ENCODE assay signal across 8 mouse cellular contexts in the genomic region with DNA sequence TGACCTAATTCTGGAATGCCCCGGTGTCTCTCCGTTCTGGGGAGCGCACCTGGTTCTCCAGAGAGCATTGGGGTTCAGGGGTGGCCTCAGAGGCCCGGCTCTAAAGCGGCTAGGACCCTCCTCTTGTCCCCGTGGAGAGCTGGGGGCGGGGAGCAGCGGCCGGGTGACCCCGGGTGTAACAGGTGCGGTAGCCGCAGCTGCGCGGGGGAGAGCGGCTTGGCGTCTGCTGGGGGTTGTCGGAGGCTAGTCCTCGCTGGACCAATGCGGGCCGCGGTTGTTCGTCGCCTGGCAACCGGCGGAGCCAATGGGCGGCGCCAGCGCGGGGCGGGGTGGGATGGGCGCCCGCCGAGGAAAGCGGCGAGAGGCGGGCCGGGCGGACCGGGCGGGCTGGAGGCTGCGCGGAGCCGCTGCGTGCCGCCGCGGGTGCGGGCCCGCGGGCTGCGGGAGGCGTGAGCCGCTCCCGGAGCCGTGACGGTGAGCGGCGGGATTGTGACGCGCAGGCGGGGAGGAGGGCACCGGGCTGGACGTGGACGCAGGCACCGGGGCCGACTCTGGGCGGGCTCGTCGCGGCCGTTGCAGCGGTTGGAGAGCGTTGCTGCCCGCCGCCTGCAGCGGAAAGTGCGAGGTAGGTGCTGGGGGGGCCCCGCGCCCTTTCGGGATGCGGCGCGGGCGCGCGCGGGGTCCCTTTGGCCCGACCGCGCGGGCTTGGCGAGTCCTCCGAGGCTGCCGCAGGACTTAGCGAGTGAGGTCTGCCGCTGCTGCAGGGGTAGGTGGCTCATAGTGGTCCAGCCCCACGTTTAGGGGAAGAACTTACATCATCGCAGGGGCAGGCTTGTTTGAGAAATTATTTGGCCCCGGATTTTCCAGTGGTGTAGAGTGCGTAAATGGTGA. TPM values are rescaled to one million over a fixed set of nuclear protein-coding genes. Genes with fewer than 3 reads are reported as not detected.
DNase-seq lines count a peak whose midpoint lies in the region; ATAC-seq lines count a peak whose summit lies in the region.

Gene Ssx2ip, plus strand, starts transcription at position 332 of the 891 bp plus-strand sequence.

- peak; percentile 97 for ATAC-seq in embryonic facial prominence, embryonic 11.5 days (replicated peaks; ENCODE audit: insufficient number of reproducible peaks, low FRiP score, low TSS enrichment, low read depth)
- peak; percentile 99 for ATAC-seq in midbrain, embryonic 12.5 days (ENCODE audit: low FRiP score, low read depth)

- peak; percentile 89 for DNase-seq in 3134 (ENCODE audit: extremely low read depth, insufficient read length, low spot score)
- peak; percentile 100 for DNase-seq in adrenal gland, postnatal 25 days
- peak; percentile 96 for DNase-seq in embryonic facial prominence, embryonic 11.5 days (ENCODE audit: low spot score)
- peak; percentile 100 for DNase-seq in heart, adult 11 months
- peak; percentile 96 for DNase-seq in kidney, adult 11 months
- peak; percentile 100 for DNase-seq in limb, embryonic 10.5 days (ENCODE audit: low spot score)
- DNase-seq in skeletal muscle tissue, adult 2 months (ENCODE audit: low read depth, low spot score): peak; percentile 96

- no peaks in the 10 kb centered on the region for H3K9me3 ChIP-seq in embryonic facial prominence, embryonic 11.5 days (replicated peaks; ENCODE audit: control insufficient read depth, low read length)
- no peaks in the 10 kb centered on the region for H3K9me3 ChIP-seq in limb, embryonic 10.5 days (replicated peaks)
- no peaks in the 10 kb centered on the region for H3K9me3 ChIP-seq in midbrain, embryonic 12.5 days

- no peaks in the 10 kb centered on the region for H3K36me3 ChIP-seq in embryonic facial prominence, embryonic 11.5 days (replicated peaks; ENCODE audit: control insufficient read depth, insufficient read depth, low read depth, low read length)
- no peaks in the 10 kb centered on the region for H3K36me3 ChIP-seq in limb, embryonic 10.5 days
- 0 out of 2 replicates have a peak, but pooled peaks cover 4% of the 10 kb centered on the region for H3K36me3 ChIP-seq in midbrain, embryonic 12.5 days

- no peaks in the 10 kb centered on the region; the same call in 1 of the 2 replicates for H3K4me1 ChIP-seq in embryonic facial prominence, embryonic 11.5 days (ENCODE audit: control insufficient read depth, insufficient read depth, low read length)
- peaks cover 32% of the 10 kb centered on the region for H3K4me1 ChIP-seq in limb, embryonic 10.5 days
- peaks cover 29% of the 10 kb centered on the region for H3K4me1 ChIP-seq in midbrain, embryonic 12.5 days

- H3K9ac ChIP-seq in embryonic facial prominence, embryonic 11.5 days (replicated peaks; ENCODE audit: low read length): peak within 1 kb of the TSS; percentile 85
- H3K9ac ChIP-seq in midbrain, embryonic 12.5 days (replicated peaks): peak within 1 kb of the TSS; percentile 91

- peak within 1 kb of the TSS; percentile 64 for H3K27ac ChIP-seq in embryonic facial prominence, embryonic 11.5 days (replicated peaks; ENCODE audit: low read depth, low read length)
- H3K27ac ChIP-seq in limb, embryonic 10.5 days: peak within 1 kb of the TSS; percentile 94
- peak within 1 kb of the TSS; percentile 86 for H3K27ac ChIP-seq in midbrain, embryonic 12.5 days (replicated peaks)

- no peaks in the 10 kb centered on the region for H3K27me3 ChIP-seq in embryonic facial prominence, embryonic 11.5 days (ENCODE audit: control insufficient read depth, insufficient read depth, low read length)
- H3K27me3 ChIP-seq in limb, embryonic 10.5 days (ENCODE audit: low read depth, poor library complexity, severe bottlenecking): no peaks in the 10 kb centered on the region
- no peaks in the 10 kb centered on the region for H3K27me3 ChIP-seq in midbrain, embryonic 12.5 days

- H3K4me3 ChIP-seq in embryonic facial prominence, embryonic 11.5 days (ENCODE audit: low read depth, low read length): peak within 1 kb of the TSS; percentile 93
- peak within 1 kb of the TSS; percentile 94 for H3K4me3 ChIP-seq in limb, embryonic 10.5 days
- H3K4me3 ChIP-seq in midbrain, embryonic 12.5 days: peak within 1 kb of the TSS; percentile 75

- under 1% methylated on average over 71 of the region's 100 CpGs for WGBS in embryonic facial prominence, embryonic 11.5 days
- WGBS in limb, embryonic 10.5 days: under 1% methylated on average over 100 of the region's 100 CpGs
- under 1% methylated on average over 92 of the region's 100 CpGs for whole genome bisulfite sequencing in midbrain, embryonic 12.5 days

- H3K4me2 ChIP-seq in embryonic facial prominence, embryonic 11.5 days (ENCODE audit: low read depth, low read length): peak within 1 kb of the TSS; percentile 68
- peak within 1 kb of the TSS; percentile 70 for H3K4me2 ChIP-seq in midbrain, embryonic 12.5 days (replicated peaks)

RNA-seq across cellular contexts. Expression of gene Ssx2ip, which starts in this region (rescaled TPM):
- 7.5 and 11.6 TPM in 2 replicates for total RNA-seq in adrenal gland, postnatal 25 days (2021)
- 32.5 and 35.5 TPM in 2 replicates for polyA plus RNA-seq in embryonic facial prominence, embryonic 11.5 days (2014; fragmentation: Nextera tagmentation; extraction: Ambion mirVana)
- 20.1 and 23.0 TPM in 2 replicates for polyA plus RNA-seq in limb, embryonic 10.5 days (2016; fragmentation: Nextera tagmentation; extraction: Ambion mirVana)
- 23.2 and 30.0 TPM in 2 replicates for polyA plus RNA-seq in midbrain, embryonic 12.5 days (2016; fragmentation: Nextera tagmentation; extraction: Ambion mirVana)

Comparison
In these comparisons a context has a peak if more than half of its experiments do, and no peak if none do; other contexts are left out.
1. Peak in every context shown above with its lines: DNase-seq, ATAC-seq, H3K4me3 ChIP-seq and H3K27ac ChIP-seq.